Mouse (Mus musculus) heart, embryonic 10.5 days (tissue): ENCODE measurements around the gene Pced1b. TPM values are rescaled to one million over a fixed set of nuclear protein-coding genes. Genes with fewer than 3 reads are reported as not detected.
A peak's percentile ranks its signal among the peaks of the same experiment; 100 is the strongest.

Experiments
- DNase-seq: peaks from one replicate; pipeline ENCODE4 v3.0.0-alpha.2; 2017; ENCODE audit warnings: low spot score
- H3K27ac ChIP-seq: fragments of 300-500 bp; sonication (generic); 2 replicates; pipeline ENCODE4 v1.5.1; 2016; ENCODE audit warnings: mild to moderate bottlenecking
- H3K27me3 ChIP-seq: fragments of 300-500 bp; sonication (generic); 2 replicates; pipeline ENCODE4 v1.6.1; 2016; ENCODE audit warnings: mild to moderate bottlenecking; ENCODE audit not compliant: poor library complexity, insufficient read depth, severe bottlenecking
- H3K36me3 ChIP-seq: fragments of 300-500 bp; sonication (generic); 2 replicates; pipeline ENCODE4 v1.6.1; 2016; ENCODE audit warnings: mild to moderate bottlenecking, moderate library complexity
- H3K4me1 ChIP-seq: fragments of 300-500 bp; sonication (generic); 2 replicates; pipeline ENCODE4 v1.6.1; 2016; ENCODE audit warnings: mild to moderate bottlenecking
- H3K4me3 ChIP-seq: fragments of 300-500 bp; sonication (generic); 2 replicates; pipeline ENCODE4 v1.5.1; 2016; ENCODE audit warnings: mild to moderate bottlenecking, moderate library complexity
- H3K9me3 ChIP-seq: fragments of 300-500 bp; sonication (generic); 2 replicates; pipeline ENCODE4 v1.6.1; 2016; ENCODE audit warnings: mild to moderate bottlenecking, moderate library complexity
- WGBS: fragments of 180-500 bp; shearing (Covaris S2); methylation state at CpG from one replicate; pipeline ENCODE4 v1.1.7; 2016; 5-methylcytosine and 5-hydroxymethylcytosine counted together
- polyA plus RNA-seq: library from polyadenylated mRNA; unstranded; fragments of >200 nt; fragmentation: Nextera tagmentation; extraction: Ambion mirVana; gene quantifications from 2 replicates; pipeline ENCODE4 v1.2.1, GENCODE M21; 2016

Pced1b gene
- polyA plus RNA-seq, 1 experiment from 2014 or later, result 2.4 TPM

DNA sequence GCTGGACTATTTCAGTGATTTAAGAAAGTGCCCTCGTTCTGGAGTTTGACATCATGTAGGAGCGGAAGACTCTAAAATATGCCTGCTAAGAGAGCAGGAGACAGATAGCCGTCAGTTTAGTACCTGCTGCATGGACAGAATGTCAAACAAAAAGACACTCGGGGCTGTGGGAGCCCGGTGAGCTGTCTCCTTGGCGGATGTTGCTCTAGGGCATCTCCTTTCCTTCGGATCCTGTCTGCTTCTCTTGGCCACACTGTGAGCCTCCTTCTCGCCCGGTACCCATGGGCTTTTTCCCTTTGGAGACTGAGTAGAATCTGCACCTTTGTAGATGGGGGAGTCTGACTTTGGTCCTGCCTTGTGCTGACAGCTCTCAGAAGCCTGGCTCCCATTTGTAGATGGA, 63.3 kb downstream of the Pced1b start:
- WGBS, result 79% methylated on average over 9 of the region's 9 CpGs
- H3K36me3 ChIP-seq, result no peaks in the 10 kb centered on the region

DNA sequence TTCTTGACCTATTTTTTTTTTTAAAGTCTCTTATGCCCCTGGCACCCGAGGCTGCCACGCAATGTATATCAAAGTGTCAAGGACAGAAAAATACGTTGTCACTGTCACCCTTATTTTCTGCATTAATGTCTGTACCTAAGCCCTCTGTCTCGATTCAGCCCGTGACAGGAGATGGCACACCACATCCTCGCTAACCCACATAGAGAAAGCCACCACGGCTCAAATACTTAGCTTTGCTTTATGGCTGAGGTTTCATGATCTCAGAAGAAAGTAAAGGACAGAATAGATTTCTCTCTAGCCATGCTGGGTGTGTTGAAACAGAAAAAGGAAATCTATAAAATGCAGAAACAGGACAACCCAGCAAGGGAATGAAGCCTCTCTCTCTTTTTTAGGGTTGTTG, 64.3 kb downstream of the Pced1b start:
- 80% methylated on average over 7 of the region's 7 CpGs for WGBS
- no peaks in the 10 kb centered on the region for H3K36me3 ChIP-seq

More for the DNA sequence above, 63.3 kb downstream of the Pced1b start:
- no peaks in the 10 kb centered on the region for H3K27me3 ChIP-seq
- DNase-seq, result peak; percentile 71
- no peak overlapping the region for H3K27ac ChIP-seq
- no peaks in the 10 kb centered on the region for H3K4me1 ChIP-seq
- no peaks in the 10 kb centered on the region for H3K9me3 ChIP-seq
- no peak overlapping the region for H3K4me3 ChIP-seq

DNA sequence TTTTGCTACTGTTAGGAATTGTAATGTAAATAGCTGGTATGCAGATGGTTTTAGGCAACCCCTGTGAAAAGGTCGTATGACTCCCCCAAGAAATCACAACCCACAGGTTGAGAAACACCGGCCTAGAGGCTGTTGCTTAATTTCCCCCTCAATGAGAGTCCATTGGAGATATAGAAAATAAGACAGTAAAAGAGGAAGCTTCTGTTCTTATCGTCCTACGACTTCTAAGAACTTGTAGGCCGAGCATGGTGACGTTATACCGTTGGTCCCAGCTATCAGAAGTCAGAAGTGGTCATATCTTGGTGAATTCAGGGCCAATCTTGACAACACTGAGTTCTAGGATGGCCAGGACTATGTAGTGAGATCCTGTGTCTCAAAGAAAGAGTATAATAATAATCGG, 65.0 kb downstream of the Pced1b start:
- DNase-seq, result no peak
- no peaks in the 10 kb centered on the region for H3K4me1 ChIP-seq
- no peaks in the 10 kb centered on the region for H3K27me3 ChIP-seq
- no peak overlapping the region for H3K4me3 ChIP-seq
- no peaks in the 10 kb centered on the region for H3K9me3 ChIP-seq
- no peaks in the 10 kb centered on the region for H3K36me3 ChIP-seq
- WGBS, result 84% methylated on average over 8 of the region's 8 CpGs
- no peak overlapping the region for H3K27ac ChIP-seq

More for the DNA sequence above, 64.3 kb downstream of the Pced1b start:
- peak; percentile 4 for DNase-seq
- Histone ChIP-seq H3K27ac (no peak overlapping the region), H3K9me3 (no peaks in the 10 kb centered on the region), H3K4me1 (no peaks in the 10 kb centered on the region), H3K27me3 (no peaks in the 10 kb centered on the region), H3K4me3 (no peak overlapping the region)

DNA sequence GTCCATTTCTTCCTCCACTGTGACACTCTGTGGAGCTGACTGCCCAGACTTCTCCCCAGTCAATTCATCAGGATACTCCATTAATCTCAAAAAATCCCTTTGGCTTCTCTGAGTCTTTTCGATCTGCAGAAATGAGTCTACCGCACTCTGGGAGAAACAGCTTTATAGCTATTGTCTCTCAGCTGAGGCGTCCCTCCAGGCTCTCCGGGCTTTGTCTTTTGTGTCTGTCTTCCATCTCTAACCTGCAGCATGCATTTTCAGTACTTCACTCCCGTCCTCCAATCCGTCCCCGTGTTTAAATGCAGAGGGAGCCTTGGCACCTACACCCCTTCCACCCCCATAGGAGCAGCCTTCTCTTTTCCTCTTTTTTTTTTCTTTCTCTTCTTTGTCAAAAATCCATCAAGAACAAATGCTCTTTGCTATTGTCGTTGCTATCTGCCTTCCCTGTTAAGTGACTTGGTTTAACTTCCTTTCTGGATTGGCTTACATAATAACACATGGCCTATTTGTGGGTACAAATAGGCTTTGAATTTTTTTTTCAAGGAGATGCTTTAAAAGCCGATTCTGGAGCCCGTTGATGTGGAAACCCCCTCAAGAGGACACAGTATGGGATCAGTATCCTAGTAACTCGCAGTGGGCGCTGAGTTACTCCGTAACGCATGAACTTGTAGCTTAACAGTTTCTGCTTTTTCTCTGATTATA, 68.0 kb downstream of the Pced1b start:
- Histone ChIP-seq H3K27ac (no peak overlapping the region), H3K36me3 (no peaks in the 10 kb centered on the region), H3K27me3 (no peaks in the 10 kb centered on the region), H3K4me3 (no peak overlapping the region), H3K4me1 (no peaks in the 10 kb centered on the region), H3K9me3 (no peaks in the 10 kb centered on the region)
- peak; percentile 53 for DNase-seq
- 79% methylated on average over 14 of the region's 14 CpGs for WGBS

DNA sequence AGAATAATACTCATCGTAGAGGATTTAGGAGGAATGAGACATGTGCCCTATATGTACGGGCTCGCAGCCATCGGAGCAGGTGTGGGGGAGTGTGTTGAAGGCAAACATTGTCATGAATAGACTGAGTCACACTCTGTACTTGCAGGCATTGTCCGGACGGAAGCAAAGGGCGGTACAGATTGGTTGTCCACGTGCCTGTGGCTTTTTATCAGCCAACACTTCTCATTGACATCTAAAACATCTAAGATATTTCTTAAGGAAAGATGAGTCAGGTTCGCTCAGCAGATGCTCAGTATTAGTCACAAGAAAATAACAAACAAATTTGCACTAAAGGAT, 68.5 kb downstream of the Pced1b start:
- H3K4me1 ChIP-seq, result no peaks in the 10 kb centered on the region
- no peak overlapping the region for H3K27ac ChIP-seq
- no peaks in the 10 kb centered on the region for H3K27me3 ChIP-seq
- peak; percentile 39 for DNase-seq
- no peaks in the 10 kb centered on the region for H3K9me3 ChIP-seq
- no peaks in the 10 kb centered on the region for H3K36me3 ChIP-seq
- H3K4me3 ChIP-seq, result no peak overlapping the region
- WGBS, result 76% methylated on average over 9 of the region's 9 CpGs

DNA sequence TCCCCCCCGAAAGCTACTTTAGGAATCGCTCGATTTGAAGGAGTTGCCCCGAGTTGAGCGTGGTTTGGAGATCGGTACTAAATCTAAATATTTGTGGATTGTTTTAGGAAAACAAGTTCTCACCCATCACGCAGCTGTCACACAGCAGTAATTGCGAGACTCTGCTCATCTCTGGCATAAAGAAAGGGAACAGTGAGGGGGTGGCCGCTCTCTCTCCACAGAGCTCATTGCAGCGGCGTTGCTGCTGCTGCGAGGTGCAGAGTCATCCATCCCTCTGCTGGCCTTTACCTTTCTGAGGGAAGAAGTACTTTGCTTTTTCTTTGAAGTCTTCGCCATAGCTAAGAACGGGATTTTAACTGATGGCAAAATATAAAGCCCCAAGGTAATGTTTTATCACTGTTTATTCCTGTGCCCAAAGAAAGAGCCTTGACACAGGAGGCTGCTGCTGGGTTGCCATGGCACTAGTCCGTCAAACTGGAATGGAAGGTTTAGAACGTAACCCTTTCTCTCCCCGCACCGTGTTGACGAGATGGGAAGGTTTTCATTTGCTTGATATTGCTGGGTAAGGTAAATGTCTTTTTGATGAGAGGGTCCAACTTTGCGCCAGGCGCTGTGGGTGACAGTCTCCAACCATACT, 71.6 kb downstream of the Pced1b start:
- Histone ChIP-seq H3K27me3 (no peaks in the 10 kb centered on the region), H3K4me3 (no peak overlapping the region), H3K27ac (no peak overlapping the region), H3K4me1 (no peaks in the 10 kb centered on the region), H3K9me3 (no peaks in the 10 kb centered on the region), H3K36me3 (no peaks in the 10 kb centered on the region)
- 88% methylated on average over 21 of the region's 21 CpGs for WGBS
- peak; percentile 50 for DNase-seq

DNA sequence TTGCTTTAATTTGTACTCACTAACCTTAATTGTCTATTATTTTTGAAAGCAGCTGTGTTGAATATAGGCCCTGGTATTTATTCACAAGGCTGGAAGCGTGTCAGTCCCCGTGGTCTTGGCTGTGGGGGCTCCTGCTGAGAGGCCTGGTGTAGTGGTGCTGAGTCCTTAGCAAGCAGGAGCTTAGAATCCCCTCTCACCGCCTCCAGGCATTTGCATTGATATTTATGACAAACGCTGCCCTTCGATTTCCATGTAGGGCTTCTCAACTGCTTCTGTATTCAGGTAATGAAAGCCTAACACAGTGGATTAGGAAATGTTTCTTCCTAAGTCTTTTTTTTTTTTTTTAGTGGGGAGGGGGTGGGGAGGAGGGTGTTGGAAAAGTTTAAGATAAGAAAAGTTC, 75.9 kb downstream of the Pced1b start:
- Histone ChIP-seq H3K4me1 (0 out of 2 replicates have a peak, but pooled peaks cover 3% of the 10 kb centered on the region), H3K9me3 (no peaks in the 10 kb centered on the region), H3K36me3 (no peaks in the 10 kb centered on the region), H3K27me3 (no peaks in the 10 kb centered on the region), H3K27ac (no peak overlapping the region), H3K4me3 (no peak overlapping the region)
- 58% methylated on average over 5 of the region's 5 CpGs for WGBS
- peak; percentile 63 for DNase-seq

DNA sequence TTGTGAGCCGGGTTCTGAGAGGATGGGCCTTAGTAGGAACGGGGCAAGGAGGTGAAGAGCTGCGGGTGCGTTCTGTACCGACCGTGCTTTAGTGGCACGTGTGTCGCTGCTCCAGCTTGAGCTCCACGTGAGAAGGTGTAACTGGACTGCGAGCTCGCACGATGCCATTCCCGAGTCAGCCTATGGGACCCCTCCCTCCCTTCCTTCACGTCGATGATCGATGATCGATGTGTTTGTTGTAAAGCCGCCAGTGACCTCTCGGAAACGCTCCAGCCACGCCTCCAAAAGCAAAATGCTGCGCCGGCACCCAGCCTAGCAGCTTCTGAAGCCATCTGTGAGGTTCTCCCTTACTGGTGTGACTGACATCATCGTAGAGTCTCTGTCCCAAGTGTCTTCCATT, 76.6 kb downstream of the Pced1b start:
- H3K4me3 ChIP-seq, result peak overlapping the region; percentile 32; the same call in 1 of the 2 replicates
- H3K27me3 ChIP-seq, result no peaks in the 10 kb centered on the region
- DNase-seq, result no peak
- 54% methylated on average over 24 of the region's 24 CpGs for WGBS
- no peaks in the 10 kb centered on the region for H3K36me3 ChIP-seq
- H3K27ac ChIP-seq, result no peak overlapping the region
- H3K9me3 ChIP-seq, result no peaks in the 10 kb centered on the region
- 0 out of 2 replicates have a peak, but pooled peaks cover 3% of the 10 kb centered on the region for H3K4me1 ChIP-seq

DNA sequence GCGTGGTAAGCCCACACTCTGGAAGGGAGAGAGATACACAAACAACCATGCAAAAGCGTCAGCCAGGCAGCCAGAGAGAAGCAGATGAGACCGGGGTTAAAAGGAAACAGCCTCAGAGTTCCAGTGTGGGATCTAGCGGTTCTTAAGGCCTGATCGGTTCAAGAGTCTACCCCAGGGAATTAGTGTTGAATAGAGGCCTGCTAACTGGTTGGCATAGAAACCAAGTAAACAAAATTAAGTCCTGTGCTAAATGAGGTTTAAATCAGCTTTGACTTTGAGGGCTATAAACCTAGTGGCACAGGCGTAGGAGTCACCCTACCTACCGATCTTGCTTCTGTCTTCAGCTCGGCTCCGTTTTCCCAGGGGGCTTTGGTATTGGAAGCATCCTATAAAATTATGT, 77.4 kb downstream of the Pced1b start:
- Histone ChIP-seq H3K9me3 (no peaks in the 10 kb centered on the region), H3K27ac (no peak overlapping the region), H3K4me1 (0 out of 2 replicates have a peak, but pooled peaks cover 3% of the 10 kb centered on the region), H3K36me3 (no peaks in the 10 kb centered on the region), H3K4me3 (no peak overlapping the region), H3K27me3 (no peaks in the 10 kb centered on the region)
- 78% methylated on average over 9 of the region's 9 CpGs for WGBS
- DNase-seq, result no peak

DNA sequence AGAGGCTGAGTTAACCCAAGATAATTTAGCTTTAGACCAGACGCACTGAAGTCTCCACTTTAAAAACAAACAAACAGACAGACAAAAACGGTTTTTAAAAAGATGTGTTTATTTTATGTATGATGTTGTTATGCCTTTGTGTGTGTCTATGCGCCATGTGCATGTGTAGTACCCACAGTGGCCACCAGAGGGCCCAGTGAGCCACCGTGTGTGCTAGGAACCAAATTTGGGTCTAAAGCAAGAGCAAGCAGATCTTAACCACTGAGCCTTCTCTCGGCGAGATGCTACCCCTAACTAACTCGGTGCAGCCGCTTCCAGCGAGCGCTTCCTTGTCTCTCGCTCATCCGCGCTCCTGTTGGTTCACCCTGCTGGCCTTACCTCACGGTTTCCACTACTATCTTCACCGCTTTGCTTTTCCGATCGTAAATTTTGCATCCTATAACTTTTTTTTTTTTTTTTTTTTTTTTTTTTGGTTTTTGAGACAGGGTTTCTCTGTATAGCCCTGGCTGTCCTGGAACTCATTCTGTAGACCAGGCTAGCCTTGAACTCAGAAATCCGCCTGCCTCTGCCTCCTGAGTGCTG, 80.7 kb downstream of the Pced1b start:
- Histone ChIP-seq H3K4me1 (0 out of 2 replicates have a peak, but pooled peaks cover 3% of the 10 kb centered on the region), H3K27me3 (no peaks in the 10 kb centered on the region), H3K4me3 (no peak overlapping the region), H3K36me3 (no peaks in the 10 kb centered on the region), H3K9me3 (no peaks in the 10 kb centered on the region), H3K27ac (no peak overlapping the region)
- DNase-seq, result no peak
- WGBS, result 60% methylated on average over 18 of the region's 18 CpGs

DNA sequence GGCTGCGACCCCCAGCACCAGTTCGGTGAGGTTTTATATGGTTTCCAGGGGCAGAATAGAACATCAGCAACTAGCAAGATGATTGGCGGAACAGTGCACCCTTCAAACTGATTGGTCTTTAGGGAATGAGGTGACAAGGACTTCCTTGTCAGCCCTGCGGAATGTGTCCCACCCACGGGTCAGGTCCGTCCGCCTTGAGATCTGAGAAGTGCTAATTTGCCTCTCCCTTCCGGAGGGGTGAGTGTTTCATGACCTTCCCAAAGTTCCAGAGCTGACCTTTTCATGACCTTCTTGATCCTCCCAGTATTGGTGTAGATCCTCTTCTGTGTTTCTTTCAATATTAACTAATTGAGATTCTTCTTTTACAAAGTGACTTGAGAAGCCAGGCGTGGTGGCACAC, 85.7 kb downstream of the Pced1b start:
- DNase-seq, result no peak
- Histone ChIP-seq H3K9me3 (no peaks in the 10 kb centered on the region; the same call in 1 of the 2 replicates), H3K27me3 (no peaks in the 10 kb centered on the region), H3K36me3 (no peaks in the 10 kb centered on the region), H3K4me1 (no peaks in the 10 kb centered on the region), H3K27ac (no peak overlapping the region), H3K4me3 (no peak overlapping the region)
- WGBS, result 70% methylated on average over 9 of the region's 9 CpGs

DNA sequence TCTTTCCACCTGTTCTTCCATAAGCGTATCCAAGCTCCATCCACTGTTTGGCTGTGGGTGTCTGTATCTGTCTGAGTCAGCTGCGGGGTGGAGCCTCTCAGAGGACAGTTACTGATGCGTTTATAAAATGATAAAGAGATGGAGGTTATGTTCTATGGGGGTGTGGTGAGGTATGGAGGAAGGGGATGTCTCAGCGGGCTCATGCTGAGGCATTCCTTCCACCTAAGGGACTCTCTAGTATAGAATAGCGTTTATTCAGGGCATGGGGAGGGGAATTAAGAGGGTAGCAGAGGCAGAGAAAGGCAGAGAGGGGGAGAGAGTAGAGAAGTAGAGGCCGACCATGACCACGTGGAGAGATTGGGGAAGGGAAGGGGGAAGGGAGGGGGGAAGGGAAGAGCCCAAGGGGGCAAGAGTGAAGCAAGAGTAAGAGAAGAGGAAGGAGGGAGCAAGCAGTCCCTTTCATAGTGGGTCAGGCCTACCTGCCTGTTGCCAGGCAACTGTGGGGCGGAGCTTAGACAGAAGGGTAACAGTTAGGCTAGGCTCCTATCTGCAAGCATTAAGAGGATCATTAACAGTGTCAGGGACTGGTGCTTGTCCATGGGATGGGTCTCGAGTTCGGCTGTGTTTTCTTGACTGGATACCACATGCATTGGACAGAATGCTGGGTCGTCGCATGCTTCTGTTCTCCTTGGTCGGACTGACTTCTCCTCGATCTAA, 90.9 kb downstream of the Pced1b start:
- Histone ChIP-seq H3K27me3 (no peaks in the 10 kb centered on the region), H3K9me3 (no peaks in the 10 kb centered on the region; the same call in 1 of the 2 replicates), H3K27ac (peak overlapping the region; percentile 80; the same call in 1 of the 2 replicates), H3K4me3 (peak overlapping the region; percentile 58), H3K4me1 (peaks cover 20% of the 10 kb centered on the region), H3K36me3 (no peaks in the 10 kb centered on the region)
- WGBS, result 28% methylated on average over 14 of the region's 14 CpGs
- no peak for DNase-seq
